In the genomic region with DNA sequence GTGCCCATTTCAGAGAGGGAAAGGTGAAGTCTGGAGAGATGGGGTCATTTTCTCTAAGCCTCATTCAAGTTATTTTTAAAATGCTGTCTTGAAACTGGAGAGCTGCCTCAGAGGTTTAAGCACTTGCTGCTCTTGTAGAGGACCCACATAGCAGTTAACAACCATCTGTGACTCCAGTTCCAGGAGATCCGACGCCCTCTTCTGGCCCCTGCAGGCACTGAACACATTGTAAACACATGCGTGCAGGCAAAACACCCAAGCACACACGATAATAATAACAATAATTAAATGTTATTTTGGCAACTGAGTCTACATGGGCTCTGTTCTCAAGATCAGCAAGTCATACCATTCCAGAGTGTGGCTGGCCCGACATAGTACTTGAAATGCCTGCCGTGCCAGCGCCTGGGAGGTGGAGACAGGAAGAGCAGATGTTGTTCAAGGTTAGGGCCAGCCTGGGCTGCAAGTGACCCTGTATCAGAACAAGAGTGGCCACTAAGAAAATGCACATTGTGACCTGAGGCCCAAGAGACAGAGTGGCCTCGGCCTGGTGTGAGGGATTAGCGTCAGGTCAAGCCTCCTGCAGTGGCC, we compare ENCODE assay signal across 20 mouse cellular contexts. TPM values are rescaled to one million over a fixed set of nuclear protein-coding genes. Genes with fewer than 3 reads are reported as not detected.
DNase-seq lines count a peak whose midpoint lies in the region; ATAC-seq and TF ChIP-seq lines count a peak whose summit lies in the region.
"Had no signal": no experiment of that assay in that cellular context is flagged by ENCODE, and none has a peak within 500 bp of the region (broad histone marks: within the 10 kb centered on the region; RNA-seq: fewer than 3 reads in every experiment).

No protein-coding gene starts in this region.

- no peaks in the 10 kb centered on the region for H3K9me3 ChIP-seq in liver, embryonic 14.5 days (ENCODE audit: control insufficient read depth, low read length)
- no peaks in the 10 kb centered on the region for H3K9me3 ChIP-seq in liver, embryonic 11.5 days (ENCODE audit: control insufficient read depth, low read length)
- H3K9me3 ChIP-seq: forebrain, embryonic 10.5 days; hindbrain, embryonic 13.5 days; stomach, embryonic 15.5 days had no signal

- H3K27ac ChIP-seq in liver, embryonic 14.5 days, result no peak overlapping the region
- H3K27ac ChIP-seq in liver, embryonic 11.5 days (ENCODE audit: low read depth, low read length), result no peak overlapping the region
- H3K27ac ChIP-seq: forebrain, embryonic 10.5 days; hindbrain, embryonic 13.5 days; limb, embryonic 13.5 days; stomach, embryonic 15.5 days had no signal

- ATAC-seq in liver, embryonic 14.5 days (ENCODE audit: insufficient read depth), result no peak
- no peak for ATAC-seq in liver, embryonic 11.5 days (replicated peaks; ENCODE audit: low FRiP score)
- ATAC-seq: inflammation-experienced regulatory T-cells, adult 6 months had no signal

- H3K27me3 ChIP-seq in liver, embryonic 14.5 days (ENCODE audit: control insufficient read depth, insufficient read depth, low read length), result no peaks in the 10 kb centered on the region
- H3K27me3 ChIP-seq in liver, embryonic 11.5 days (replicated peaks; ENCODE audit: control insufficient read depth, insufficient read depth, low read length), result no peaks in the 10 kb centered on the region; the same call in 1 of the 2 replicates
- H3K27me3 ChIP-seq: stomach, embryonic 15.5 days had no signal

- no peak for TF ChIP-seq EP300 in liver, embryonic 14.5 days (IDR thresholded peaks at IDR 0.05; ENCODE audit: low read depth)

- DNase-seq in gastrocnemius, postnatal 14 days, result peak; percentile 2
- no peak for DNase-seq in gastrocnemius, postnatal 36 days
- DNase-seq in liver, embryonic 14.5 days (ENCODE audit: low read depth in 3 of 3, low spot score in 3 of 3), result no peak
- no peak for DNase-seq in liver, embryonic 11.5 days (ENCODE audit: low spot score)
- DNase-seq in A20 (ENCODE audit: low read depth, low spot score) (peak; percentile 35), ZHBTc4 (ENCODE audit: low read depth, low spot score) (peak; percentile 44)
- no peak for DNase-seq in adrenal gland, postnatal 36 days
- DNase-seq in frontal cortex, postnatal 14 days (ENCODE audit: low spot score in 2 of 2), result no peak
- DNase-seq: cerebellum, adult 2 months; cerebellum, postnatal 36 days; heart, postnatal 14 days; kidney, postnatal 4 days; right cerebral cortex, postnatal 25 days; thymus, adult 2 months had no signal

- peak; percentile 13; the same call in 1 of the 2 replicates for TF ChIP-seq CTCF in liver, embryonic 14.5 days (IDR thresholded peaks at IDR 0.05; ENCODE audit: low read depth)

- H3K4me1 ChIP-seq in liver, embryonic 14.5 days (replicated peaks; ENCODE audit: control insufficient read depth in 2 of 2, insufficient read depth in 2 of 2, low read length in 1 of 2), result no peaks in the 10 kb centered on the region
- H3K4me1 ChIP-seq in liver, embryonic 11.5 days (replicated peaks; ENCODE audit: control insufficient read depth, insufficient read depth, low read length), result no peaks in the 10 kb centered on the region

- no peak overlapping the region for H3K4me2 ChIP-seq in liver, embryonic 14.5 days (ENCODE audit: low read depth)
- H3K4me2 ChIP-seq in liver, embryonic 11.5 days, result no peak overlapping the region
- H3K4me2 ChIP-seq: heart, embryonic 11.5 days; hindbrain, embryonic 13.5 days; limb, embryonic 13.5 days; stomach, embryonic 15.5 days had no signal

- H3K36me3 ChIP-seq in liver, embryonic 14.5 days (replicated peaks; ENCODE audit: control insufficient read depth, insufficient read depth, low read depth), result no peaks in the 10 kb centered on the region
- H3K36me3 ChIP-seq in liver, embryonic 11.5 days (ENCODE audit: control insufficient read depth, insufficient read depth, low read length), result no peaks in the 10 kb centered on the region
- H3K36me3 ChIP-seq: forebrain, embryonic 10.5 days; hindbrain, embryonic 13.5 days; limb, embryonic 13.5 days; stomach, embryonic 15.5 days had no signal

- H3K4me3 ChIP-seq in liver, embryonic 14.5 days (ENCODE audit: insufficient read depth in 1 of 2, low read depth in 2 of 2, low read length in 2 of 2), result no peak overlapping the region
- H3K4me3 ChIP-seq in liver, embryonic 11.5 days (ENCODE audit: low read depth, low read length), result no peak overlapping the region
- H3K4me3 ChIP-seq: forebrain, embryonic 10.5 days; hindbrain, embryonic 13.5 days; limb, embryonic 13.5 days; stomach, embryonic 15.5 days had no signal

- intact Hi-C loops in gastrocnemius, postnatal 14 days (cut with DNase I; ENCODE audit: low total_unique reads), result loop anchor here (5.0 kb wide), 1 partner anchor 375 kb away; no protein-coding TSS in a partner anchor
- intact Hi-C loops in gastrocnemius, postnatal 36 days (cut with DNase I), result no loop called here

- WGBS in liver, embryonic 14.5 days (ENCODE audit: insufficient replicate concordance), result 51% methylated on average over 9 of the region's 9 CpGs
- 61% methylated on average over 9 of the region's 9 CpGs for WGBS in liver, embryonic 11.5 days

- no peak overlapping the region for H3K9ac ChIP-seq in liver, embryonic 14.5 days (replicated peaks)
- H3K9ac ChIP-seq in liver, embryonic 11.5 days (ENCODE audit: low read depth, low read length), result no peak overlapping the region
- H3K9ac ChIP-seq: hindbrain, embryonic 13.5 days; limb, embryonic 13.5 days; stomach, embryonic 15.5 days had no signal

RNA-seq across cellular contexts. Expression of a gene that starts 29.6 kb away (rescaled TPM):
- total RNA-seq in gastrocnemius, postnatal 14 days (2021), result 10 to 100 TPM; 13.9 to 15.6 TPM
- 10 to 100 TPM; 12.5 to 14.9 TPM for total RNA-seq in gastrocnemius, postnatal 36 days (2021)
- polyA plus RNA-seq in liver, embryonic 14.5 days (2012; rRNA removed), result 8.6 and 10.0 TPM in 2 replicates
- polyA plus RNA-seq in liver, embryonic 14.5 days (2014; fragmentation: Nextera tagmentation; extraction: Ambion mirVana), result 24.3 and 26.3 TPM in 2 replicates
- 50.7 and 53.6 TPM in 2 replicates for polyA plus RNA-seq in liver, embryonic 11.5 days (2014; fragmentation: Nextera tagmentation; extraction: Ambion mirVana)
- total RNA-seq in adrenal gland, postnatal 36 days (2021), result 10 to 100 TPM; 57.2 to 65.2 TPM

Comparison
In these comparisons a context has a peak if more than half of its experiments do, and no peak if none do; other contexts are left out.
1. DNase-seq: peak in gastrocnemius, postnatal 14 days (single experiment), A20 (single experiment) and ZHBTc4 (single experiment); none in gastrocnemius, postnatal 36 days (0 of 2), liver, embryonic 14.5 days (0 of 3), liver, embryonic 11.5 days (single experiment), adrenal gland, postnatal 36 days (0 of 2) and frontal cortex, postnatal 14 days (0 of 2).